Mouse (Mus musculus) hindbrain, postnatal 0 days (tissue): ENCODE data around the gene Slc30a3. TPM values are rescaled to one million over a fixed set of nuclear protein-coding genes. Genes with fewer than 3 reads are reported as not detected.

ENCODE experiments used
- ATAC-seq: fragments of 200-750 bp; cut with Nextera tagmentation; 2 replicates; pipeline ENCODE4 v1.8.0; 2017; ENCODE audit warnings: mild to moderate bottlenecking, moderate TSS enrichment, moderate library complexity
- DNase-seq: peaks from one replicate; pipeline ENCODE4 v3.0.0-alpha.2; 2015; ENCODE audit warnings: low spot score
- H3K27ac ChIP-seq: fragments of 300-500 bp; sonication (generic); 2 replicates; pipeline ENCODE4 v1.5.1; 2014; ENCODE audit warnings: mild to moderate bottlenecking
- H3K27me3 ChIP-seq: fragments of 300-500 bp; sonication (generic); 2 replicates; pipeline ENCODE4 v1.6.1; 2014; ENCODE audit warnings: low read length, mixed read lengths; ENCODE audit not compliant: insufficient read depth
- H3K36me3 ChIP-seq: fragments of 300-500 bp; sonication (generic); 2 replicates; pipeline ENCODE4 v1.6.1; 2014; ENCODE audit warnings: low read length, mixed read lengths; ENCODE audit not compliant: insufficient read depth
- H3K4me1 ChIP-seq: fragments of 300-500 bp; sonication (generic); 2 replicates; pipeline ENCODE4 v1.6.1; 2014; ENCODE audit warnings: antibody characterized with exemption, low read length, mixed read lengths; ENCODE audit not compliant: insufficient read depth
- H3K4me2 ChIP-seq: fragments of 300-500 bp; sonication (generic); 2 replicates; pipeline ENCODE4 v1.6.1; 2014; ENCODE audit warnings: low read depth, mild to moderate bottlenecking, low read length, moderate library complexity, mixed read lengths
- H3K4me3 ChIP-seq: fragments of 300-500 bp; sonication (generic); 2 replicates; pipeline ENCODE4 v1.5.1; 2014; ENCODE audit warnings: low read length
- H3K9ac ChIP-seq: fragments of 300-500 bp; sonication (generic); replicated peaks from 2 replicates; pipeline ENCODE4 v1.6.1; 2014; ENCODE audit warnings: mild to moderate bottlenecking, low read length, moderate library complexity, mixed read lengths
- H3K9me3 ChIP-seq: fragments of 300-500 bp; sonication (generic); 2 replicates; pipeline ENCODE4 v1.6.1; 2016; ENCODE audit warnings: low read length, mixed read lengths
- CTCF ChIP-seq: IDR thresholded peaks from 2 replicates; pipeline ENCODE4 v1.5.1; 2016; ENCODE audit warnings: antibody characterized with exemption, control low read depth, low read depth
- WGBS: fragments of 180-500 bp; shearing (Covaris S2); extraction: QIAGEN DNeasy Blood & Tissue Kit; methylation state at CpG from one replicate; pipeline ENCODE4 v1.1.7; 2014; 5-methylcytosine and 5-hydroxymethylcytosine counted together
- polyA plus RNA-seq: library from polyadenylated mRNA; unstranded; fragments of >200 nt; fragmentation: Nextera tagmentation; extraction: Ambion mirVana; gene quantifications from 2 replicates; pipeline ENCODE4 v1.2.1, GENCODE M21; 2015
- total RNA-seq: library from RNA; depleted of rRNA; stranded (reverse); fragments of >200 nt; gene quantifications from 2 replicates; pipeline ENCODE4 v1.2.3, GENCODE M21; 2014

The Slc30a3 gene
- total and polyA plus RNA-seq, 2 experiments from 2014 or later: 37.2 to 47.5 TPM

GRCm38 (mm10) chr5:31082935-31083625 is 25.0 kb downstream of the Slc30a3 start:
- Histone ChIP-seq H3K9ac (no peak overlapping the region), H3K27me3 (no peaks in the 10 kb centered on the region), H3K36me3 (peaks cover 11% of the 10 kb centered on the region), H3K4me1 (no peaks in the 10 kb centered on the region), H3K4me2 (no peak overlapping the region), H3K9me3 (no peaks in the 10 kb centered on the region), H3K27ac (no peak overlapping the region), H3K4me3 (no peak overlapping the region)
- no peak for TF ChIP-seq CTCF
- no peak for ATAC-seq
- no peak for DNase-seq
- WGBS: 36% methylated on average over 12 of the region's 12 CpGs

GRCm38 (mm10) chr5:31082355-31082754 is 25.7 kb downstream of the Slc30a3 start:
- H3K4me2 ChIP-seq: no peak overlapping the region
- no peak overlapping the region for H3K9ac ChIP-seq
- no peak overlapping the region for H3K4me3 ChIP-seq
- no peaks in the 10 kb centered on the region for H3K27me3 ChIP-seq
- peak; percentile 81 for TF ChIP-seq CTCF
- H3K27ac ChIP-seq: no peak overlapping the region
- whole genome bisulfite sequencing: 12% methylated on average over 5 of the region's 5 CpGs
- H3K9me3 ChIP-seq: no peaks in the 10 kb centered on the region
- ATAC-seq (peak; percentile 68), DNase-seq (peak; percentile 76)
- peaks cover 17% of the 10 kb centered on the region for H3K36me3 ChIP-seq
- H3K4me1 ChIP-seq: no peaks in the 10 kb centered on the region

- Histone ChIP-seq H3K4me1 (no peaks in the 10 kb centered on the region), H3K4me2 (no peak overlapping the region), H3K4me3 (no peak overlapping the region), H3K27ac (no peak overlapping the region), H3K9me3 (no peaks in the 10 kb centered on the region), H3K27me3 (no peaks in the 10 kb centered on the region), H3K36me3 (peaks cover 26% of the 10 kb centered on the region), H3K9ac (no peak overlapping the region)
- peak; percentile 79 for TF ChIP-seq CTCF
- peak; percentile 58 for DNase-seq
- ATAC-seq: no peak
- 85% methylated on average over 3 of the region's 3 CpGs for WGBS
Measured at GRCm38 (mm10) chr5:31081386-31081785, 26.7 kb downstream of the Slc30a3 start.

- ATAC-seq (no peak), DNase-seq (no peak)
- WGBS: 63% methylated on average over 3 of the region's 3 CpGs
Measured at GRCm38 (mm10) chr5:31080795-31081164, 27.3 kb downstream of the Slc30a3 start.

GRCm38 (mm10) chr5:31080059-31080794 is 27.8 kb downstream of the Slc30a3 start:
- 67% methylated on average over 13 of the region's 13 CpGs for WGBS
- peaks cover 36% of the 10 kb centered on the region for H3K36me3 ChIP-seq
- no peak overlapping the region for H3K27ac ChIP-seq
- no peak overlapping the region for H3K4me2 ChIP-seq
- no peak overlapping the region for H3K9ac ChIP-seq
- DNase-seq (peak; percentile 20), ATAC-seq (no peak)
- H3K9me3 ChIP-seq: no peaks in the 10 kb centered on the region
- no peak for TF ChIP-seq CTCF
- no peak overlapping the region for H3K4me3 ChIP-seq
- H3K27me3 ChIP-seq: no peaks in the 10 kb centered on the region
- no peaks in the 10 kb centered on the region for H3K4me1 ChIP-seq

More at GRCm38 (mm10) chr5:31080795-31081164, 27.3 kb downstream of the Slc30a3 start:
- Histone ChIP-seq H3K9ac (no peak overlapping the region), H3K4me3 (no peak overlapping the region), H3K4me1 (no peaks in the 10 kb centered on the region), H3K36me3 (peaks cover 31% of the 10 kb centered on the region), H3K9me3 (no peaks in the 10 kb centered on the region), H3K27ac (no peak overlapping the region), H3K27me3 (no peaks in the 10 kb centered on the region), H3K4me2 (no peak overlapping the region)
- 0 out of 2 replicates have a peak, but pooled peaks have one; percentile 5 for TF ChIP-seq CTCF

- H3K27ac ChIP-seq: no peak overlapping the region
- H3K9me3 ChIP-seq: no peaks in the 10 kb centered on the region
- H3K4me3 ChIP-seq: no peak overlapping the region
- no peak for TF ChIP-seq CTCF
- H3K36me3 ChIP-seq: peaks cover 73% of the 10 kb centered on the region
- H3K4me2 ChIP-seq: no peak overlapping the region
- DNase-seq (no peak), ATAC-seq (no peak)
- H3K9ac ChIP-seq: no peak overlapping the region
- WGBS: 91% methylated on average over 13 of the region's 13 CpGs
- no peaks in the 10 kb centered on the region for H3K4me1 ChIP-seq
- H3K27me3 ChIP-seq: no peaks in the 10 kb centered on the region
Measured at GRCm38 (mm10) chr5:31076346-31076745, 31.7 kb downstream of the Slc30a3 start.

GRCm38 (mm10) chr5:31073176-31073575 is 34.9 kb downstream of the Slc30a3 start:
- Histone ChIP-seq H3K4me1 (no peaks in the 10 kb centered on the region), H3K9ac (no peak overlapping the region), H3K27me3 (no peaks in the 10 kb centered on the region), H3K27ac (no peak overlapping the region), H3K36me3 (peaks cover 89% of the 10 kb centered on the region), H3K4me2 (no peak overlapping the region), H3K9me3 (no peaks in the 10 kb centered on the region), H3K4me3 (no peak overlapping the region)
- DNase-seq: no peak
- 91% methylated on average over 12 of the region's 12 CpGs for WGBS
- TF ChIP-seq CTCF: no peak
- no peak for ATAC-seq
